Mouse (Mus musculus): ENCODE measurements at regions not wholly inside any gene's neighbourhood (a gene's known extent, or its start where the extent isn't known, plus 50 kb on each side); places are given as distances from the start of the nearest gene placed in this dataset.

DNA sequence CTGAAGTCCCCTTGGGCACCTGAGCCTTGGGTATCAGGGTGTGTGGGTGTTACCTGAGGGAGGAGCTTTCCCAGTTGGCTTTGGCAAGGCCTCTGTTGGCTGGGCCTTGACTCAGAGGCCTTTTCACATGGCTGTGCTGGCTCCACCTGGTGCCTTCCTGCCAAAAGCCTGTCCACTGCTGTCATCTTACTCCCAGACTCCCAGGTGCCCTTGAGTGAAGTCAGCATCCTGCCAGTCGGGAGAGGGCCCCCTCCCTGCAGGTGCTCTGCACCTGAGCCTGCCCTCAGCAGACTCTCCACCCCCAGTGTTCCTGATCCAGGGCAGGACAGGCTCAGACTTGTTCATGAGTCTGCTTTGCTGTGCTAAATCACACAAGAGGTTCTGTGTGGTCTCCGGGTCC, 99.2 kb upstream of the Lgalsl start:
- Histone ChIP-seq H3K36me3 (ENCODE audit: control insufficient read depth, insufficient read depth, low read length, poor library complexity, severe bottlenecking) (no peaks in the 10 kb centered on the region), H3K4me3 (ENCODE audit: low read depth, low read length) (no peak overlapping the region), H3K4me1 (ENCODE audit: control insufficient read depth, insufficient read depth, low read length) (no peaks in the 10 kb centered on the region), H3K27me3 (ENCODE audit: control insufficient read depth, insufficient read depth, low read length, poor library complexity, severe bottlenecking) (no peaks in the 10 kb centered on the region; the same call in 1 of the 2 replicates), H3K27ac (ENCODE audit: insufficient read depth, low read length) (no peak overlapping the region), H3K9me3 (replicated peaks; ENCODE audit: control insufficient read depth, insufficient read depth, low read length, poor library complexity, severe bottlenecking) (no peaks in the 10 kb centered on the region), H3K9ac (ENCODE audit: low read depth, poor library complexity, severe bottlenecking) (no peak overlapping the region)
- TF ChIP-seq POLR2A (IDR thresholded peaks at IDR 0.05; ENCODE audit: insufficient read depth, low read length): no peak
- no peak for TF ChIP-seq CTCF (IDR thresholded peaks at IDR 0.05; ENCODE audit: low read depth, low read length)
- 0 out of 2 replicates have a peak, but pooled peaks have one; percentile 43 for TF ChIP-seq EP300 (IDR thresholded peaks at IDR 0.05; ENCODE audit: insufficient read depth, low read depth, low read length)

DNA sequence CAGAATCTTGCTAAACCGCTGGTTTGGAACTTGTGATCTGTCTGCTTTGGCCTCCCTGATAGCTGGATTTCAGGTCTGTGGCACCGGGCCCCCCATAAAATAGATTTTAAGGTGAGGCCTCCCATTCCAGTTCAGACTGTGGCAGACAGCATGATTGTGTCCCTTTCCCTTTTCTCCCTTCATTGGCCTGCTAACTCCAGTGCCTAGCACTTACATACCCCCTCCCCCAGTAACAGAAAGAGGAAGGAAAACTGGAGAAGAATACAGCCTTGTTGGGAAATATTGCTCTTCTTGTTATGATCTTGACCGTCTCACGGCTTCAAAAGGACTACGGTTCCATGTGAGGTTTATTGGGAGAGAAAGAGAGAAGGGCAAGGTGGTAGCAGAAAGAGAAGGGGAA, 99.7 kb upstream of the Lgalsl start:
- no peak overlapping the region for H3K27ac ChIP-seq (ENCODE audit: insufficient read depth, low read length)
- no peak for TF ChIP-seq EP300 (IDR thresholded peaks at IDR 0.05; ENCODE audit: insufficient read depth, low read depth, low read length)
- no peak overlapping the region for H3K9ac ChIP-seq (ENCODE audit: low read depth, poor library complexity, severe bottlenecking)
- H3K27me3 ChIP-seq (ENCODE audit: control insufficient read depth, insufficient read depth, low read length, poor library complexity, severe bottlenecking): no peaks in the 10 kb centered on the region; the same call in 1 of the 2 replicates
- no peaks in the 10 kb centered on the region for H3K36me3 ChIP-seq (ENCODE audit: control insufficient read depth, insufficient read depth, low read length, poor library complexity, severe bottlenecking)
- no peaks in the 10 kb centered on the region for H3K9me3 ChIP-seq (replicated peaks; ENCODE audit: control insufficient read depth, insufficient read depth, low read length, poor library complexity, severe bottlenecking)
- H3K4me3 ChIP-seq (ENCODE audit: low read depth, low read length): no peak overlapping the region
- H3K4me1 ChIP-seq (ENCODE audit: control insufficient read depth, insufficient read depth, low read length): no peaks in the 10 kb centered on the region

DNA sequence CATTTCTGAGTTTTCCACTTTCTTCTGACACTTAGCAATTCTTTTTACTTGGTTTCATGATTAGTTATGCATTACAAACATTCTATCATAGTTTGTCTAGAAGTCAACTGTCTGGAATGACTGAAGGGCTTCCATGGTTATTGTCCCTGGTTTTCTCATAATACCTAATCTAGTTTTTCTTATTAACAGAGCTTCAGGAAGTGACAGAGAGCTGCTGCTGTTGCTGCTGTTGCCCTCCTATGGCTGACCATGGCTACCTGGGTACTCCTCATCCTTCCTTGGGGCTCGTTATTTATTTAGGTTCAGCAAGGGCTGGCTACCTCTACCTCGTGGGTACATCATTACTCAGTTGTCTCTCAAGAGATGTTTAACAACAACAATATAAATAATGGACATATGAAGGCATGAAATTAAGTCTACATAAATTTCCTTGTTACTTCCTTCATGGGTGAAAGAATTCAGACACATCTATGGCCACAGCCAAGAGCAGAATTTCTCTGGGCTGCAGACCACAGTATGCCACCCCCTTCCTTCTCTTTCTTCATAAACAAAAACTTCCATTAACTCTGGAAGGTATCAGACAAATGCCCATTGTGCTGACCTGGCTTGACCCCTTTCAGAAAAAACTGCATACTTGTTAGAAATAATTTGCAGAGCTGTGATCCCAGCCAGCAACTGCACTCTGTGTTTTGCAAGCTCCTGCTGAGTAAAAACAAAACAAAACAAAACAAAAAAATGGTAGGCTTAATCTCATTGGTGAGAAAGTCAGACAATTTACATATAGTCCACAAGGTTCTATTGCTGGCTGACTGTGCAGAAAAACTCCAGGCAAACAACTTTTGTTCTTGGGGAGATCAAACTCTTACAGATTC, 103.6 kb upstream of the Lgalsl start:
- TF ChIP-seq EP300 (IDR thresholded peaks at IDR 0.05; ENCODE audit: insufficient read depth, low read depth, low read length): no peak
- H3K27ac ChIP-seq (ENCODE audit: insufficient read depth, low read length): no peak overlapping the region
- H3K36me3 ChIP-seq (ENCODE audit: control insufficient read depth, insufficient read depth, low read length, poor library complexity, severe bottlenecking): no peaks in the 10 kb centered on the region
- H3K9me3 ChIP-seq (replicated peaks; ENCODE audit: control insufficient read depth, insufficient read depth, low read length, poor library complexity, severe bottlenecking): no peaks in the 10 kb centered on the region
- H3K27me3 ChIP-seq (ENCODE audit: control insufficient read depth, insufficient read depth, low read length, poor library complexity, severe bottlenecking): no peaks in the 10 kb centered on the region; the same call in 1 of the 2 replicates
- H3K4me3 ChIP-seq (ENCODE audit: low read depth, low read length): no peak overlapping the region
- H3K4me1 ChIP-seq (ENCODE audit: control insufficient read depth, insufficient read depth, low read length): no peaks in the 10 kb centered on the region
- H3K9ac ChIP-seq (ENCODE audit: low read depth, poor library complexity, severe bottlenecking): no peak overlapping the region

DNA sequence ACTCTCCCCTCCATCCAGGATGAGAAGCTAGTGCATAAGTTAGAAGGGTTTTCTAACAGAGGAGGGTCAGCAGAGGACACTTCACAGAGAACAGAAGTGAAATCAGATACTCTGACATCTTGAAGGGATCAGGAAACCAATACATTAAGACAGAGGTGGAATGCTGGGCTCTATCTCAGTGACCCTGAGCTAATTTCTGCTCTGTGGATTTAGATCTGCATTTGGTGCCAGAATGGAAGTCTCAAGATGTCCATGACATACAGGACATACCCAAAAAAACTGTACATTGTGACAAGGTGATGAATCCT, 104.2 kb upstream of the Lgalsl start:
- TF ChIP-seq CTCF (IDR thresholded peaks at IDR 0.05; ENCODE audit: low read depth, low read length) (no peak), POLR2A (IDR thresholded peaks at IDR 0.05; ENCODE audit: insufficient read depth, low read length) (no peak), EP300 (IDR thresholded peaks at IDR 0.05; ENCODE audit: insufficient read depth, low read depth, low read length) (no peak)
- Histone ChIP-seq H3K9ac (ENCODE audit: low read depth, poor library complexity, severe bottlenecking) (no peak overlapping the region), H3K36me3 (ENCODE audit: control insufficient read depth, insufficient read depth, low read length, poor library complexity, severe bottlenecking) (no peaks in the 10 kb centered on the region), H3K4me1 (ENCODE audit: control insufficient read depth, insufficient read depth, low read length) (no peaks in the 10 kb centered on the region), H3K9me3 (replicated peaks; ENCODE audit: control insufficient read depth, insufficient read depth, low read length, poor library complexity, severe bottlenecking) (no peaks in the 10 kb centered on the region), H3K27me3 (ENCODE audit: control insufficient read depth, insufficient read depth, low read length, poor library complexity, severe bottlenecking) (no peaks in the 10 kb centered on the region; the same call in 1 of the 2 replicates), H3K27ac (ENCODE audit: insufficient read depth, low read length) (no peak overlapping the region), H3K4me3 (ENCODE audit: low read depth, low read length) (no peak overlapping the region)

DNA sequence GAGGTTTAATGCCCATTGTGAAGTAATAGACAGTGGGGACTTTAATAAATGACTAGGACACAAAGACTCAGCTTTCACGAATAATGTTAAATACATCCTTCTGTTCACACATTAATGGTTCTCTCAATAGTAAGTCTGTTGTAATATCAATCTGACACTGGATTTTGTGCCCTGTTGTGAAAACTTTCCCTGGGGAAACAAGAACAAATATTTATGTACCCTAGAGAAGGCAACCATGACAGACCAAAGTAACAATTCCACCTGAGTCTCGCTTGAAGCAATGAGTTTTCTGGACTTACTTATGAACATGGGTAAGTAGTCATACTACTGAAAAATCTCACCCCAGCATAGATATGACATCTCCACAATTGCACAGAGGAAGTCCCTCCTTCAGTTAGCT, 105.1 kb upstream of the Lgalsl start:
- no peak overlapping the region for H3K9ac ChIP-seq (ENCODE audit: low read depth, poor library complexity, severe bottlenecking)
- no peak overlapping the region for H3K27ac ChIP-seq (ENCODE audit: insufficient read depth, low read length)
- no peak for TF ChIP-seq EP300 (IDR thresholded peaks at IDR 0.05; ENCODE audit: insufficient read depth, low read depth, low read length)
- TF ChIP-seq CTCF (IDR thresholded peaks at IDR 0.05; ENCODE audit: low read depth, low read length): no peak
- TF ChIP-seq POLR2A (IDR thresholded peaks at IDR 0.05; ENCODE audit: insufficient read depth, low read length): no peak
- no peaks in the 10 kb centered on the region for H3K4me1 ChIP-seq (ENCODE audit: control insufficient read depth, insufficient read depth, low read length)
- H3K27me3 ChIP-seq (ENCODE audit: control insufficient read depth, insufficient read depth, low read length, poor library complexity, severe bottlenecking): no peaks in the 10 kb centered on the region; the same call in 1 of the 2 replicates
- H3K4me3 ChIP-seq (ENCODE audit: low read depth, low read length): no peak overlapping the region
- H3K9me3 ChIP-seq (replicated peaks; ENCODE audit: control insufficient read depth, insufficient read depth, low read length, poor library complexity, severe bottlenecking): no peaks in the 10 kb centered on the region
- H3K36me3 ChIP-seq (ENCODE audit: control insufficient read depth, insufficient read depth, low read length, poor library complexity, severe bottlenecking): no peaks in the 10 kb centered on the region

DNA sequence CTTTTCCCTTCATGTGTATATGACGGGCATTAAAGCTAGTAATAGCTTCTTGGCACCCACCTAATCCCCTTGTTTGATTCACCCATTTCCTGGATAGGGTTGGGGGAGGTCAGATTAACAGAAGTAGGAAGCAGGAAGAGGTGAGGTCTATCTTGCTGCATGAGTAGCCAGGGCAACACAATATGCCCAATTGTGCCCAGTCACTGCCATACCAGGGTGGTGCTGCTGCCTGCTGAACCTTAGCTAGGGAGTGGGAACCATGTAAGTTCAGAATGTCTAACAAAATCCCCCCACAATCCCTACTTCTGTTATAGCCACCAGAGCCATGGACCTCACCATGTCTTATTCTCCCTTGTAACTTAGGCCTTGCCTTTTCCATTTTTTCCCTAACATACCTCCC, 106.1 kb upstream of the Lgalsl start:
- Histone ChIP-seq H3K9me3 (replicated peaks; ENCODE audit: control insufficient read depth, insufficient read depth, low read length, poor library complexity, severe bottlenecking) (no peaks in the 10 kb centered on the region), H3K27me3 (ENCODE audit: control insufficient read depth, insufficient read depth, low read length, poor library complexity, severe bottlenecking) (no peaks in the 10 kb centered on the region; the same call in 1 of the 2 replicates), H3K4me3 (ENCODE audit: low read depth, low read length) (no peak overlapping the region), H3K36me3 (ENCODE audit: control insufficient read depth, insufficient read depth, low read length, poor library complexity, severe bottlenecking) (no peaks in the 10 kb centered on the region), H3K4me1 (ENCODE audit: control insufficient read depth, insufficient read depth, low read length) (no peaks in the 10 kb centered on the region), H3K27ac (ENCODE audit: insufficient read depth, low read length) (no peak overlapping the region), H3K9ac (ENCODE audit: low read depth, poor library complexity, severe bottlenecking) (no peak overlapping the region)
- TF ChIP-seq CTCF (IDR thresholded peaks at IDR 0.05; ENCODE audit: low read depth, low read length) (no peak), POLR2A (IDR thresholded peaks at IDR 0.05; ENCODE audit: insufficient read depth, low read length) (no peak), EP300 (IDR thresholded peaks at IDR 0.05; ENCODE audit: insufficient read depth, low read depth, low read length) (no peak)

Data from ES-Bruce4 (cell line).